Mouse (Mus musculus) limb, embryonic 15.5 days (tissue): ENCODE data around the gene Tfap2d. TPM values are rescaled to one million over a fixed set of nuclear protein-coding genes. Genes with fewer than 3 reads are reported as not detected.

Experiments
- ATAC-seq: fragments of 200-750 bp; cut with Nextera tagmentation; 2 replicates; pipeline ENCODE4 v1.8.0; 2017; ENCODE audit warnings: low read depth, moderate TSS enrichment; ENCODE audit not compliant: insufficient number of reproducible peaks, low FRiP score, low TSS enrichment
- H3K27ac ChIP-seq: fragments of 300-500 bp; sonication (generic); 2 replicates; pipeline ENCODE4 v1.5.1; 2015; ENCODE audit warnings: moderate library complexity, mild to moderate bottlenecking, inconsistent platforms
- H3K27me3 ChIP-seq: fragments of 300-500 bp; sonication (generic); 2 replicates; pipeline ENCODE4 v1.6.1; 2015; ENCODE audit warnings: inconsistent platforms
- H3K36me3 ChIP-seq: fragments of 300-500 bp; sonication (generic); 2 replicates; pipeline ENCODE4 v1.6.1; 2015; ENCODE audit warnings: inconsistent platforms
- H3K4me1 ChIP-seq: fragments of 300-500 bp; sonication (generic); 2 replicates; pipeline ENCODE4 v1.6.1; 2015; ENCODE audit warnings: inconsistent platforms
- H3K4me2 ChIP-seq: fragments of 300-500 bp; sonication (generic); 2 replicates; pipeline ENCODE4 v1.6.1; 2015; ENCODE audit warnings: mild to moderate bottlenecking, inconsistent platforms
- H3K4me3 ChIP-seq: fragments of 300-500 bp; sonication (generic); 2 replicates; pipeline ENCODE4 v1.5.1; 2015; ENCODE audit warnings: mild to moderate bottlenecking, inconsistent platforms
- H3K9ac ChIP-seq: fragments of 300-500 bp; sonication (generic); 2 replicates; pipeline ENCODE4 v1.6.1; 2015; ENCODE audit warnings: inconsistent platforms
- H3K9me3 ChIP-seq: fragments of 300-500 bp; sonication (generic); 2 replicates; pipeline ENCODE4 v1.6.1; 2016; ENCODE audit warnings: inconsistent platforms
- WGBS: fragments of 180-500 bp; shearing (Covaris S2); methylation state at CpG from one replicate; pipeline ENCODE4 v1.1.7; 2015; 5-methylcytosine and 5-hydroxymethylcytosine counted together
- polyA plus RNA-seq: library from polyadenylated mRNA; unstranded; fragments of >200 nt; fragmentation: Nextera tagmentation; extraction: Ambion mirVana; gene quantifications from 2 replicates; pipeline ENCODE4 v1.2.1, GENCODE M21; 2015

The Tfap2d gene
- polyA plus RNA-seq, 1 experiment from 2014 or later = not detected

- H3K36me3 ChIP-seq = no peaks in the 10 kb centered on the region
- H3K9me3 ChIP-seq = no peaks in the 10 kb centered on the region
- H3K4me2 ChIP-seq = peak overlapping the region; percentile 49; the same call in 1 of the 2 replicates
- H3K9ac ChIP-seq = no peak overlapping the region
- peaks cover 59% of the 10 kb centered on the region for H3K27me3 ChIP-seq
- peaks cover 10% of the 10 kb centered on the region; the same call in 1 of the 2 replicates for H3K4me1 ChIP-seq
- peak overlapping the region; percentile 82 for H3K27ac ChIP-seq
- H3K4me3 ChIP-seq = peak overlapping the region; percentile 45
- ATAC-seq = no peak
- 5% methylated on average over 15 of the region's 15 CpGs for WGBS
Measured at GRCm38 (mm10) chr1:19211546-19212154, 108.8 kb downstream of the Tfap2d start.

- no peak for ATAC-seq
- Histone ChIP-seq H3K36me3 (no peaks in the 10 kb centered on the region), H3K4me1 (peaks cover 10% of the 10 kb centered on the region; the same call in 1 of the 2 replicates), H3K4me2 (peak overlapping the region; percentile 22; the same call in 1 of the 2 replicates), H3K27ac (peak overlapping the region; percentile 73), H3K9me3 (no peaks in the 10 kb centered on the region), H3K27me3 (peaks cover 62% of the 10 kb centered on the region), H3K9ac (0 out of 2 replicates have a peak overlapping the region, but pooled peaks have one; percentile 7), H3K4me3 (peak overlapping the region; percentile 45)
- 2% methylated on average over 4 of the region's 4 CpGs for WGBS
Measured at GRCm38 (mm10) chr1:19212691-19213090, 109.9 kb downstream of the Tfap2d start.

GRCm38 (mm10) chr1:19213171-19213570 lies 110.3 kb downstream of the Tfap2d start:
- H3K4me3 ChIP-seq = peak overlapping the region; percentile 45
- peaks cover 10% of the 10 kb centered on the region; the same call in 1 of the 2 replicates for H3K4me1 ChIP-seq
- no peak for ATAC-seq
- H3K9ac ChIP-seq = 0 out of 2 replicates have a peak overlapping the region, but pooled peaks have one; percentile 7
- H3K36me3 ChIP-seq = no peaks in the 10 kb centered on the region
- WGBS = 8% methylated on average over 4 of the region's 4 CpGs
- no peaks in the 10 kb centered on the region for H3K9me3 ChIP-seq
- H3K4me2 ChIP-seq = peak overlapping the region; percentile 22; the same call in 1 of the 2 replicates
- H3K27me3 ChIP-seq = peaks cover 65% of the 10 kb centered on the region
- H3K27ac ChIP-seq = peak overlapping the region; percentile 73

GRCm38 (mm10) chr1:19213851-19214395 lies 111.1 kb downstream of the Tfap2d start:
- no peak for ATAC-seq
- Histone ChIP-seq H3K4me1 (peaks cover 10% of the 10 kb centered on the region; the same call in 1 of the 2 replicates), H3K27me3 (peaks cover 66% of the 10 kb centered on the region), H3K36me3 (no peaks in the 10 kb centered on the region), H3K9me3 (no peaks in the 10 kb centered on the region), H3K4me3 (peak overlapping the region; percentile 45), H3K4me2 (peak overlapping the region; percentile 37), H3K27ac (peak overlapping the region; percentile 40), H3K9ac (peak overlapping the region; percentile 31; the same call in 1 of the 2 replicates)
- WGBS = under 1% methylated on average over 36 of the region's 36 CpGs

Other genes starting within 250 kb of the Tfap2d start
- 57.8 and 59.6 TPM in 2 replicates for gene Tfap2b, start 105.9 kb downstream of the Tfap2d start, polyA plus RNA-seq